Mouse (Mus musculus) erythroblast, embryonic 14.5 days (primary cell): ENCODE results near the gene Hspa5.

ENCODE experiments used
- GATA1 ChIP-seq: IDR thresholded peaks from 2 replicates; pipeline ENCODE4 v1.6.1; 2012; ENCODE audit warnings: low read length, inconsistent platforms, mixed read lengths
- TAL1 ChIP-seq: IDR thresholded peaks from 3 replicates; pipeline ENCODE4 v1.6.1; 2012; ENCODE audit warnings: low read length, inconsistent platforms, mixed read lengths

- no peak for TF ChIP-seq GATA1
- no peak for TF ChIP-seq TAL1
Measured at GRCm38 (mm10) chr2:34801516-34802482, 30.0 kb downstream of the Hspa5 start.
